Mouse (Mus musculus) small intestine, adult 2 months (tissue): ENCODE data around the gene Znrd1.

Experiments
- CTCF ChIP-seq: fragments of 200-500 bp; IDR thresholded peaks from 2 replicates; pipeline ENCODE4 v1.5.1; 2012; ENCODE audit warnings: low read depth, mild to moderate bottlenecking, control low read depth, inconsistent platforms, low read length, moderate library complexity, mixed read lengths; ENCODE audit not compliant: insufficient replicate concordance, insufficient read length; ENCODE audit errors: extremely low read depth
- POLR2A ChIP-seq: fragments of 200-500 bp; IDR thresholded peaks from 2 replicates; pipeline ENCODE4 v1.6.1; 2012; ENCODE audit warnings: low read depth, mild to moderate bottlenecking, control low read depth, inconsistent platforms, low read length, moderate library complexity

- no peak for TF ChIP-seq POLR2A
- no peak for TF ChIP-seq CTCF
Observed at GRCm38 (mm10) chr17:36948286-36948685, 10.1 kb downstream of the Znrd1 start.
